Mouse (Mus musculus) testis, postnatal 10 days (tissue): Measurements from ENCODE around the gene Pafah2.

ENCODE experiments used
- DNase-seq: peaks from one replicate; pipeline ENCODE4 v3.0.0; 2021; ENCODE audit warnings: low spot score

Pafah2 gene

GRCm38 (mm10) chr4:134395977-134396825 is at the start of gene Pafah2:
TSS of gene Pafah2 (plus strand) at chr4:134396320.
- DNase-seq = peak; percentile 93

GRCm38 (mm10) chr4:134348078-134348477 is 48.0 kb upstream of the Pafah2 start:
- no peak for DNase-seq

GRCm38 (mm10) chr4:134348545-134348944 is 47.6 kb upstream of the Pafah2 start:
- DNase-seq = no peak

- no peak for DNase-seq
These were observed 46.3 kb upstream of the Pafah2 start for GRCm38 (mm10) chr4:134349829-134350228.

- no peak for DNase-seq
These were observed 45.5 kb upstream of the Pafah2 start for GRCm38 (mm10) chr4:134350641-134351040.

GRCm38 (mm10) chr4:134351329-134352260 is 44.5 kb upstream of the Pafah2 start:
- DNase-seq = peak; percentile 73

- no peak for DNase-seq
These were observed 43.8 kb upstream of the Pafah2 start for GRCm38 (mm10) chr4:134352261-134352707.

- no peak for DNase-seq
These were observed 43.2 kb upstream of the Pafah2 start for GRCm38 (mm10) chr4:134352929-134353328.

- DNase-seq = no peak
These were observed 42.4 kb upstream of the Pafah2 start for GRCm38 (mm10) chr4:134353527-134354409.

GRCm38 (mm10) chr4:134355841-134356452 is 40.2 kb upstream of the Pafah2 start:
- peak; percentile 84 for DNase-seq

- DNase-seq = peak; percentile 91
These were observed 39.3 kb upstream of the Pafah2 start for GRCm38 (mm10) chr4:134356591-134357460.

- DNase-seq = no peak
These were observed 38.7 kb upstream of the Pafah2 start for GRCm38 (mm10) chr4:134357461-134357771.

GRCm38 (mm10) chr4:134359649-134360048 is 36.5 kb upstream of the Pafah2 start:
- no peak for DNase-seq

- no peak for DNase-seq
These were observed 34.9 kb upstream of the Pafah2 start for GRCm38 (mm10) chr4:134361215-134361614.

- peak; percentile 73 for DNase-seq
These were observed 34.0 kb upstream of the Pafah2 start for GRCm38 (mm10) chr4:134362124-134362523.

GRCm38 (mm10) chr4:134362586-134362985 is 33.5 kb upstream of the Pafah2 start:
- DNase-seq = peak; percentile 79

GRCm38 (mm10) chr4:134365280-134365679 is 30.8 kb upstream of the Pafah2 start:
- DNase-seq = no peak

GRCm38 (mm10) chr4:134370649-134371221 is 25.4 kb upstream of the Pafah2 start:
- DNase-seq = no peak

- DNase-seq = no peak
These were observed 24.7 kb upstream of the Pafah2 start for GRCm38 (mm10) chr4:134371316-134371855.

- DNase-seq = peak; percentile 88
These were observed 23.8 kb upstream of the Pafah2 start for GRCm38 (mm10) chr4:134372294-134372747.
